ENCODE assay signal across 9 mouse cellular contexts in the genomic region with DNA sequence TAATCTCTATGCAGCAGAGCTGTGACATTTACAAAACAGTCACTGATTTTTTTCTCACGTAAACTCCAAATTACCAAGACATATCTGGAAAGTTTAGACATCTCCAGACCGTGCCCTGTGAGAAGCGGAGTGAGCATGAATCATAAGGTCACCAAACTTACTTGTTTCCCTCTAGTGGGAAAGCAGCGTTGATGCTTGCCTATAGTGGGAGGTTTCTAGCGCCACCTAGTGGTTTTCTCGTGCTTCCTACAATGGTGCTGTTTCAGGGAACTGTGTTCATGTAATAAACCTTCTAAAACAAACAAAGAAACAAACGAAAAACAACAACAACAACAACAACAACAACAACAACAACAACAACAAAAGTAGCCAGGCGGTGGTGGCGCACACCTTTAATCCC. TPM values are rescaled to one million over a fixed set of nuclear protein-coding genes. Genes with fewer than 3 reads are reported as not detected.
DNase-seq lines count a peak whose midpoint lies in the region; ATAC-seq and TF ChIP-seq lines count a peak whose summit lies in the region.
"Had no signal": no experiment of that assay in that cellular context is flagged by ENCODE, and none has a peak within 500 bp of the region (broad histone marks: within the 10 kb centered on the region; RNA-seq: fewer than 3 reads in every experiment).

No protein-coding gene starts in this region.

- no peaks in the 10 kb centered on the region for H3K4me1 ChIP-seq in MEL (ENCODE audit: control insufficient read depth in 1 of 2, insufficient read depth in 2 of 2, low read length in 2 of 2)
- H3K4me1 ChIP-seq in forebrain, embryonic 13.5 days = no peaks in the 10 kb centered on the region
- H3K4me1 ChIP-seq in hindbrain, embryonic 13.5 days (replicated peaks) = no peaks in the 10 kb centered on the region
- H3K4me1 ChIP-seq: megakaryocyte, embryonic 14.5 days had no signal

- peak; percentile 83 for ATAC-seq in forebrain, embryonic 13.5 days
- peak; percentile 63; the same call in 1 of the 2 replicates for ATAC-seq in hindbrain, embryonic 13.5 days (ENCODE audit: low FRiP score)

- TF ChIP-seq POLR2A in MEL (IDR thresholded peaks at IDR 0.05; ENCODE audit: control insufficient read depth in 1 of 2, insufficient read depth in 1 of 2, low read depth in 1 of 2, low read length in 2 of 2, poor library complexity in 1 of 2) = no peak

- no peaks in the 10 kb centered on the region for H3K79me2 ChIP-seq in MEL (ENCODE audit: control insufficient read depth, insufficient read depth, low read length, poor library complexity)

- no peak overlapping the region for H3K4me2 ChIP-seq in forebrain, embryonic 13.5 days
- H3K4me2 ChIP-seq in hindbrain, embryonic 13.5 days = no peak overlapping the region

- no peaks in the 10 kb centered on the region for H3K9me3 ChIP-seq in MEL (replicated peaks; ENCODE audit: insufficient read depth, low read length)
- no peaks in the 10 kb centered on the region for H3K9me3 ChIP-seq in forebrain, embryonic 13.5 days (replicated peaks)
- H3K9me3 ChIP-seq in hindbrain, embryonic 13.5 days = no peaks in the 10 kb centered on the region

- peak; percentile 78 to 97 (median 91) for TF ChIP-seq CTCF in MEL (IDR thresholded peaks at IDR 0.05 in 2 of 3, conservative IDR thresholded peaks at IDR 0.05 in 1 of 3; ENCODE audit: control insufficient read depth in 1 of 3, insufficient read depth in 1 of 3, low read depth in 2 of 3, low read length in 3 of 3, poor library complexity in 1 of 3, severe bottlenecking in 1 of 3)

- no peak for TF ChIP-seq EP300 in MEL (IDR thresholded peaks at IDR 0.05; ENCODE audit: low read depth in 1 of 2, low read length in 2 of 2)

- no peaks in the 10 kb centered on the region; a peak in 1 of 4 replicates for H3K27me3 ChIP-seq in MEL (ENCODE audit: control insufficient read depth in 1 of 2, insufficient read depth in 2 of 2, low read length in 2 of 2)
- no peaks in the 10 kb centered on the region for H3K27me3 ChIP-seq in forebrain, embryonic 13.5 days
- H3K27me3 ChIP-seq in hindbrain, embryonic 13.5 days = no peaks in the 10 kb centered on the region
- H3K27me3 ChIP-seq: megakaryocyte, embryonic 14.5 days had no signal

- 14% methylated on average over 9 of the region's 9 CpGs for WGBS in forebrain, embryonic 13.5 days
- 11% methylated on average over 9 of the region's 9 CpGs for WGBS in hindbrain, embryonic 13.5 days

- H3K9ac ChIP-seq in MEL (ENCODE audit: control insufficient read depth, low read depth, low read length, poor library complexity, severe bottlenecking) = peak overlapping the region; percentile 50; the same call in 1 of the 2 replicates
- H3K9ac ChIP-seq in forebrain, embryonic 13.5 days = no peak overlapping the region
- no peak overlapping the region for H3K9ac ChIP-seq in hindbrain, embryonic 13.5 days

- no peak overlapping the region for H3K27ac ChIP-seq in MEL (ENCODE audit: control insufficient read depth, low read depth, low read length)
- H3K27ac ChIP-seq in forebrain, embryonic 13.5 days = no peak overlapping the region
- no peak overlapping the region for H3K27ac ChIP-seq in hindbrain, embryonic 13.5 days

- no peaks in the 10 kb centered on the region for H3K36me3 ChIP-seq in MEL (ENCODE audit: control insufficient read depth in 1 of 2, insufficient read depth in 2 of 2, low read length in 2 of 2)
- H3K36me3 ChIP-seq in forebrain, embryonic 13.5 days (ENCODE audit: poor library complexity, severe bottlenecking) = no peaks in the 10 kb centered on the region
- no peaks in the 10 kb centered on the region for H3K36me3 ChIP-seq in hindbrain, embryonic 13.5 days

- TF ChIP-seq RAD21 in MEL (IDR thresholded peaks at IDR 0.05; ENCODE audit: low read depth, low read length) = peak; percentile 83

- H3K4me3 ChIP-seq in MEL (ENCODE audit: control insufficient read depth in 1 of 2, insufficient read depth in 1 of 2, low read depth in 2 of 2, low read length in 2 of 2) = peak overlapping the region; percentile 32 to 52; a peak in 3 of 4 replicates
- H3K4me3 ChIP-seq in forebrain, embryonic 13.5 days = no peak overlapping the region
- H3K4me3 ChIP-seq in hindbrain, embryonic 13.5 days = no peak overlapping the region
- H3K4me3 ChIP-seq: megakaryocyte, embryonic 14.5 days had no signal

- peak; percentile 90 for DNase-seq in MEL (ENCODE audit: low read depth, low spot score)
- peak; percentile 52 for DNase-seq in c-Kit-positive CD71-negative TER-119-negative erythroid progenitor cells, embryonic 14.5 days (ENCODE audit: low read depth)
- DNase-seq in layer of hippocampus, adult 9-11 months = peak; percentile 16
- DNase-seq in lung, postnatal 36 days = peak; percentile 82
- peak; percentile 47 for DNase-seq in right cerebral cortex, postnatal 14 days
- DNase-seq in ovary, adult 18-20 months (ENCODE audit: low spot score) = no peak

TF ChIP-seq in MEL, 35 proteins besides CTCF, POLR2A, EP300 and RAD21:
- TF ChIP-seq MYC (IDR thresholded peaks at IDR 0.05; ENCODE audit: low read depth, low read length) (peak; percentile 43; the same call in 1 of the 2 replicates), MAX (IDR thresholded peaks at IDR 0.05; ENCODE audit: low read length) (no peak), SMC3 (IDR thresholded peaks at IDR 0.05; ENCODE audit: low read depth, low read length) (peak; percentile 92), CHD2 (IDR thresholded peaks at IDR 0.05; ENCODE audit: low read length) (no peak), ELF1 (IDR thresholded peaks at IDR 0.05; ENCODE audit: low read depth, low read length) (0 out of 2 replicates have a peak, but pooled peaks have one; percentile 11), TBP (IDR thresholded peaks at IDR 0.05; ENCODE audit: low read depth, low read length) (no peak), ZNF384 (IDR thresholded peaks at IDR 0.05; ENCODE audit: low read depth, low read length) (no peak), SIN3A (IDR thresholded peaks at IDR 0.05; ENCODE audit: low read length) (no peak), CHD1 (IDR thresholded peaks at IDR 0.05; ENCODE audit: low read depth, low read length) (no peak), ZC3H11A (IDR thresholded peaks at IDR 0.05; ENCODE audit: low read depth, low read length) (peak; percentile 78), USF2 (IDR thresholded peaks at IDR 0.05; ENCODE audit: borderline replicate concordance in 1 of 2, insufficient read depth in 1 of 2, low read depth in 1 of 2, low read length in 2 of 2) (no peak), KAT2A (conservative IDR thresholded peaks at IDR 0.05; ENCODE audit: low read depth, low read length) (no peak)

RNA-seq across cellular contexts. Expression of a gene that starts 22.4 kb away (rescaled TPM):
- not detected in 2 replicates for total RNA-seq in MEL (2012; rRNA removed)
- not detected for polyA plus RNA-seq in MEL (2012; ENCODE audit: insufficient read depth in 1 of 2, insufficient read length in 2 of 2, low read depth in 1 of 2, low replicate concordance in 2 of 2, missing spikeins in 1 of 2)
- 0.10 TPM in 1 of 2 replicates, not detected in the other for polyA plus RNA-seq in forebrain, embryonic 13.5 days (2015; fragmentation: Nextera tagmentation; extraction: Ambion mirVana)
- not detected in 2 replicates for polyA plus RNA-seq in hindbrain, embryonic 13.5 days (2015; fragmentation: Nextera tagmentation; extraction: Ambion mirVana)

RNA-seq across cellular contexts. Expression of a gene that starts 40.8 kb away (rescaled TPM):
- total RNA-seq in MEL (2012; rRNA removed) = not detected in 2 replicates
- not detected for polyA plus RNA-seq in MEL (2012; ENCODE audit: insufficient read depth in 1 of 2, insufficient read length in 2 of 2, low read depth in 1 of 2, low replicate concordance in 2 of 2, missing spikeins in 1 of 2)
- 0.38 TPM in 1 of 2 replicates, not detected in the other for polyA plus RNA-seq in forebrain, embryonic 13.5 days (2015; fragmentation: Nextera tagmentation; extraction: Ambion mirVana)
- polyA plus RNA-seq in hindbrain, embryonic 13.5 days (2015; fragmentation: Nextera tagmentation; extraction: Ambion mirVana) = not detected in 2 replicates

RNA-seq across cellular contexts. Expression of a gene that starts 53.1 kb away (rescaled TPM):
- total RNA-seq in MEL (2012; rRNA removed) = not detected in 2 replicates
- polyA plus RNA-seq in MEL (2012; ENCODE audit: insufficient read depth in 1 of 2, insufficient read length in 2 of 2, low read depth in 1 of 2, low replicate concordance in 2 of 2, missing spikeins in 1 of 2) = not detected
- polyA plus RNA-seq in forebrain, embryonic 13.5 days (2015; fragmentation: Nextera tagmentation; extraction: Ambion mirVana) = not detected in 2 replicates
- not detected in 2 replicates for polyA plus RNA-seq in hindbrain, embryonic 13.5 days (2015; fragmentation: Nextera tagmentation; extraction: Ambion mirVana)

RNA-seq across cellular contexts. Expression of a gene that starts 53.5 kb away (rescaled TPM):
- total RNA-seq in MEL (2012; rRNA removed) = 1.7 and 1.8 TPM in 2 replicates
- 1 to 10 TPM in 1 of 2 experiments, not detected in 1; 2.0 TPM for polyA plus RNA-seq in MEL (2012; ENCODE audit: insufficient read depth in 1 of 2, insufficient read length in 2 of 2, low read depth in 1 of 2, low replicate concordance in 2 of 2, missing spikeins in 1 of 2)
- polyA plus RNA-seq in forebrain, embryonic 13.5 days (2015; fragmentation: Nextera tagmentation; extraction: Ambion mirVana) = 7.5 and 9.4 TPM in 2 replicates
- polyA plus RNA-seq in hindbrain, embryonic 13.5 days (2015; fragmentation: Nextera tagmentation; extraction: Ambion mirVana) = 10.9 and 11.1 TPM in 2 replicates

Comparison
In these comparisons a context has a peak if more than half of its experiments do, and no peak if none do; other contexts are left out.
1. H3K4me3 ChIP-seq: peak in MEL (2 of 2); none in forebrain, embryonic 13.5 days (single experiment) and hindbrain, embryonic 13.5 days (single experiment).